Mouse (Mus musculus) intestine, embryonic 15.5 days (tissue): ENCODE results near the gene Olfr429. TPM values are rescaled to one million over a fixed set of nuclear protein-coding genes. Genes with fewer than 3 reads are reported as not detected.
"Not testable (repeated sequence)": the region's sequence is repeated elsewhere in the genome, so short reads cannot be mapped to it uniquely, and the experiment has no call there.

ENCODE experiments used
- ATAC-seq: fragments of 200-750 bp; cut with Nextera tagmentation; 2 replicates; pipeline ENCODE4 v1.8.0; 2017; ENCODE audit warnings: moderate TSS enrichment, moderate library complexity
- H3K27ac ChIP-seq: fragments of 300-500 bp; sonication (generic); 2 replicates; pipeline ENCODE4 v1.5.1; 2015; ENCODE audit warnings: mild to moderate bottlenecking, inconsistent platforms
- H3K27me3 ChIP-seq: fragments of 300-500 bp; sonication (generic); replicated peaks from 2 replicates; pipeline ENCODE4 v1.6.1; 2015; ENCODE audit warnings: inconsistent platforms
- H3K36me3 ChIP-seq: fragments of 300-500 bp; sonication (generic); 2 replicates; pipeline ENCODE4 v1.6.1; 2015; ENCODE audit warnings: inconsistent platforms
- H3K4me1 ChIP-seq: fragments of 300-500 bp; sonication (generic); replicated peaks from 2 replicates; pipeline ENCODE4 v1.6.1; 2015; ENCODE audit warnings: inconsistent platforms
- H3K4me2 ChIP-seq: fragments of 300-500 bp; sonication (generic); replicated peaks from 2 replicates; pipeline ENCODE4 v1.6.1; 2015; ENCODE audit warnings: mild to moderate bottlenecking, inconsistent platforms
- H3K4me3 ChIP-seq: fragments of 300-500 bp; sonication (generic); replicated peaks from 2 replicates; pipeline ENCODE4 v1.5.1; 2015; ENCODE audit warnings: inconsistent platforms
- H3K9ac ChIP-seq: fragments of 300-500 bp; sonication (generic); 2 replicates; pipeline ENCODE4 v1.6.1; 2015; ENCODE audit warnings: inconsistent platforms
- H3K9me3 ChIP-seq: fragments of 300-500 bp; sonication (generic); 2 replicates; pipeline ENCODE4 v1.6.1; 2016; ENCODE audit warnings: inconsistent platforms
- WGBS: fragments of 180-500 bp; shearing (Covaris S2); methylation state at CpG from one replicate; pipeline ENCODE4 v1.1.7; 2015; 5-methylcytosine and 5-hydroxymethylcytosine counted together
- polyA plus RNA-seq: library from polyadenylated mRNA; unstranded; fragments of >200 nt; fragmentation: Nextera tagmentation; extraction: Ambion mirVana; gene quantifications from 2 replicates; pipeline ENCODE4 v1.2.1, GENCODE M21; 2015

The Olfr429 gene
- not detected in 2 replicates for polyA plus RNA-seq

DNA sequence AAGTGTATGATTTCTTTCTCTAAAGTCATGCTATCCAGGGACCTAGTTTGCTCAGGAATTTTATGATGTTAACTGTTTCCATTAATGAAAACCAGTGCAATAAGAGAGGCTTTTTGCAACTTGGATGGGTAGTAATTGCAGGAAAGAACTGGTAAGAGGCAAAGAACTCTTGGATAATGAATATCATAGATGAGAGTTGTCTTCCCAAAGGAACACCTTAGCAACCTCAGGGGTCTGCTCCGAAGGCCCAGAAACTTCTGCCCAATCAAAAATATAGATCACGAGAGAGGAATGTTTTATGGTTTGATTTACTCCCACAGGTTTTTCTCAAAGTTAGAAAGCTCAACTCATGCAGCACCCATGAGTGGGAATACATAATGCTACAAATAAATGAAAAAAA, at the start of gene Olfr429:
Olfr429 (plus strand) TSS at position 301 of the 400 bp plus-strand sequence.
- Histone ChIP-seq H3K27me3 (no peaks in the 10 kb centered on the region), H3K27ac (no peak within 1 kb of the TSS), H3K4me3 (no peak within 1 kb of the TSS), H3K9me3 (no peaks in the 10 kb centered on the region), H3K9ac (no peak within 1 kb of the TSS), H3K4me2 (no peak within 1 kb of the TSS), H3K36me3 (no peaks in the 10 kb centered on the region), H3K4me1 (no peaks in the 10 kb centered on the region)
- ATAC-seq, result no peak
- WGBS, result 91% methylated on average over 2 of the region's 2 CpGs

DNA sequence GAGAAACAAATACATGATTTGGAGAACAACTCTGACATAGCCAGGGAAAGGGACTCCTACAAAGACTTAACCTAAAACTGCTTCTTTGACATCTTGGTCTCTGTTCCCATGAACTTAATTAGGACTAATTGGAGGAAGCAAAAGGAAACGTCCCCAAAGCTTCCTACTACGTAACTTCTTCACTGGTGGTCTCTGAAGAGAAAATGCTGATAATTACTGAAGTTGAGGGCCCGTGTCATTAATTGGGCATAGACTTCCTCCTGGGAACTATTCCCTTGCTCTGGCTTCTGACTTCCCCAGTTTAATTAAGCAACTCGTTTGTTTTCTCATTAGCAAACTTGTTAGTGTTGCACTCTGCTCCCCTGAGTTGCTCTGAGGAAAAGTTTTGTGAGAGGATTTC, 48.3 kb upstream of the Olfr429 start:
- Histone ChIP-seq H3K36me3 (no peaks in the 10 kb centered on the region), H3K27ac (no peak overlapping the region), H3K27me3 (no peaks in the 10 kb centered on the region), H3K9me3 (no peaks in the 10 kb centered on the region), H3K4me3 (no peak overlapping the region), H3K4me1 (no peaks in the 10 kb centered on the region), H3K4me2 (no peak overlapping the region), H3K9ac (no peak overlapping the region)
- 75% methylated on average over 4 of the region's 4 CpGs for WGBS
- no peak for ATAC-seq

DNA sequence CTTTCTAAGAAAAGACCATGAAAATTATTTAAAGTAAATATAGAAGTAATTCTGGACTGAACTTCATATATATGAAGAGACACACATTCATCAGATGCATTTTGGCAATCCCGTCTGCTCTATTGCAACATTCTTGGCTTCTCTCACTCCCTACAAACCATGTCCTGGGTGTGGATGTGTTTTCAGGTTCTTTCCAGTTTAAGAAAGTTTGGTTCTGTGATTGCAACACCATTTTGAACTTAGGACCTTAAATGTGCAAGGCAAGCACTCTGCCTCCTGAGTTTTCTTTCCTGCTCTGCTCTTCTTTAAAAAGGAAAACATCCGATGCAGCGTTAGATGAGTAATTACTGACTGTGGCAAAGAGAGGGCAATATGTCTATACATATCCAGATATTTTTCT, 45.7 kb upstream of the Olfr429 start:
- H3K4me1 ChIP-seq, result no peaks in the 10 kb centered on the region
- no peaks in the 10 kb centered on the region for H3K9me3 ChIP-seq
- no peak for ATAC-seq
- H3K27ac ChIP-seq, result no peak overlapping the region
- H3K9ac ChIP-seq, result no peak overlapping the region
- H3K27me3 ChIP-seq, result no peaks in the 10 kb centered on the region
- H3K36me3 ChIP-seq, result no peaks in the 10 kb centered on the region
- no peak overlapping the region for H3K4me3 ChIP-seq
- WGBS, result 64% methylated on average over 3 of the region's 3 CpGs
- no peak overlapping the region for H3K4me2 ChIP-seq

DNA sequence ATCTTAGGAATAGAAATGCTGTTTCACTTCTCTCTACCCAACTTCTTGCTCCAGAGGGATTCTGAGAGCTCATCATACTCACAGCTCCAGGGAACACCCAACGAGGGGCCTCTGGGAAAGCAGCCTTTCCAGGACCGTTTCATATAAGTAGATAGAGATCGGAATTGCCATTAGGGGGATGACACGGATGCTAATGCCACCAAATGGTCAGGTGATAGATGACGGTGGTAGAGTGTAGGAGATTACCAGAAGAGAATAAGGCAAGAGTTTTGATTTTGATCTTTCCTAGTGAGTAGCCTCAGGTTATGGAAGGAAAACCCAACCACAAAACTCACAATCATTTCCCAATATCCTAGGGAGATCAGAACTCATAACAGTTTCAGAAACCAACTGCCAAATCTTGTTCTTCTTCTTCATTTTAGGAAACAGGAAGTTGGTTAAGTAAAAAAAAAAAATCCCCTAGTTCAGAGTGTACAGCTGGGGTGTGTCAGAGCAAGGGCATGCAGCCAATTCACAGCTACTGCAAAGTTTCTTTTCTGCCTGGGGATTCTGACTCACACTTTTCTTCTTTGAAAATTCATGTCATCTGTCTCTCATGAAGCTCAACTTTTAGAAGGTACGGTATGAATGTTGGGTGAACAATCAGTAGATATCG, 43.5 kb upstream of the Olfr429 start, which contains the start of gene Olfr433:
Olfr433 (plus strand) TSS at position 183 of the 655 bp plus-strand sequence.
- no peaks in the 10 kb centered on the region for H3K9me3 ChIP-seq
- no peaks in the 10 kb centered on the region for H3K27me3 ChIP-seq
- ATAC-seq, result no peak; the same call in 1 of the 2 replicates
- no peak within 1 kb of the TSS for H3K4me2 ChIP-seq
- 71% methylated on average over 7 of the region's 7 CpGs for WGBS
- no peak within 1 kb of the TSS for H3K9ac ChIP-seq
- no peaks in the 10 kb centered on the region for H3K36me3 ChIP-seq
- H3K27ac ChIP-seq, result no peak within 1 kb of the TSS
- no peak within 1 kb of the TSS for H3K4me3 ChIP-seq
- no peaks in the 10 kb centered on the region for H3K4me1 ChIP-seq

DNA sequence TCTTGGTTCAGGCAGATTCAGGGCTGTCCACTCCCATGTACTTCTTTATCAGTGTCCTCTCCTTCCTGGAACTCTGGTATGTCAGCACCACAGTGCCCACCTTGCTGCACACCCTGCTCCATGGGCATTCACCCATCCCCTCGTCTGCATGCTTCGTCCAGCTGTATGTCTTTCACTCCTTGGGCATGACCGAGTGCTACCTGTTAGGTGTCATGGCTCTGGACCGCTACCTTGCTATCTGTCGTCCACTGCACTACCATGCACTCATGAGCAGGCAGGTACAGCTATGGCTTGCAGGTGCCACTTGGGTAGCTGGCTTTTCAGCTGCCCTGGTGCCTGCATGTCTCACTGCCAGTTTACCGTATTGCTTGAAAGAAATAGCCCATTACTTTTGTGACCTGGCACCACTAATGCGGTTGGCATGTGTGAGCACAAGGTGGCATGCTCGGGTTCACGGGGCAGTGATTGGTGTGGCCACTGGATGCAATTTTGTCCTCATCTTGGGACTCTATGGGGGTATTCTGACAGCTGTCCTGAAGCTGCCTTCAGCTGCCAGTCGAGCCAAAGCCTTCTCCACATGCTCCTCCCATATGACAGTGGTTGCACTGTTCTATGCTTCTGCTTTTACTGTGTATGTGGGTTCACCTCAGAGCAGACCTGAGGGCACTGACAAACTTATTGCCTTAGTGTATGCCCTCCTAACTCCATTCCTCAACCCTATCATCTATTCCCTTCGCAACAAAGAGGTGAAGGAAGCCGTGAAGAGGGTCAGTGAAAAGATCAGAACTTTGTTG, 41.8 kb upstream of the Olfr429 start:
- not testable (repeated sequence) for H3K4me3 ChIP-seq, H3K36me3 ChIP-seq, H3K4me1 ChIP-seq, H3K27me3 ChIP-seq, H3K9ac ChIP-seq, H3K9me3 ChIP-seq, H3K4me2 ChIP-seq, H3K27ac ChIP-seq, ATAC-seq
- 91% methylated on average over 12 of the region's 12 CpGs for WGBS

DNA sequence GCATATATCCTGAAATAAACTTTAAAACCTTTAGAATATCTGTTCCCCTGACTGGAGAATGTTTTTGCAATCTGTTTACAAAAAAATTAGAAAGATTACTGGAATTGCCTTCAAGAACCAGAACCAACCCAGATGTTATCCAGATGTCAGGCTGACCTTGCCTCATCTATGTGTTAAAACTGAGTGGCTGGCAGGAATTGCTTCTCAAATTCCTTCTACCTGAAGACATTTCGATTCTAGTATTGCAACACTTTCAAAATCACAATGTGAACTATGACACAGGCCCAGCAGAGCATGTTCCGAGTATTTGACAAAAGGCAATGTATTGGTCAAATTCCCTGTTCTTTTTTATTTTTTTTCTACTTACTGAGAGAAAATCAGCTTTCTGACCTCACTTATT, 39.7 kb upstream of the Olfr429 start:
- no peak for ATAC-seq
- no peak overlapping the region for H3K9ac ChIP-seq
- no peak overlapping the region for H3K27ac ChIP-seq
- no peaks in the 10 kb centered on the region for H3K9me3 ChIP-seq
- no peaks in the 10 kb centered on the region for H3K4me1 ChIP-seq
- no peak overlapping the region for H3K4me3 ChIP-seq
- H3K4me2 ChIP-seq, result no peak overlapping the region
- H3K36me3 ChIP-seq, result no peaks in the 10 kb centered on the region
- 53% methylated on average over 2 of the region's 2 CpGs for WGBS
- no peaks in the 10 kb centered on the region for H3K27me3 ChIP-seq

DNA sequence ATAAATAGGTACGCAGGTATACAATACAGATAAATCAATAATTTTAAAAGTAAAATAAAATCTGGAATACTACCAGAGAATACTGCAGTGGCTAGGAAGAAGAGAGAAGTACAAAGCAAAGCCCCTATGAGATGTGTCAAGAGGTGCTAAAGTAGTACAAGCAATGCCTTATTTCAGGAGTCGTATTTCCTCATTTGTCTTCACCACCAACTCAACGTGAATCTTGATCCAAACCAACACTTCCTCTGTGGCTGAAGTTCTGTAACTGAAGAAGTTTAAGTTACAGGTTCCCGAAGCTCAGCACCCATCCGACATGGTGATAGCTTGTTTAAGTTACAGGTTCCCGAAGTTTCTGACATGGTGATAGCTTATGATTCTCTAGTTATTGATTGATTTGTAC, 35.9 kb upstream of the Olfr429 start:
- not testable (repeated sequence) for H3K4me3 ChIP-seq, ATAC-seq, H3K27ac ChIP-seq, H3K9ac ChIP-seq, H3K4me1 ChIP-seq, H3K4me2 ChIP-seq, H3K27me3 ChIP-seq, H3K36me3 ChIP-seq, H3K9me3 ChIP-seq
- WGBS, result 71% methylated on average over 6 of the region's 6 CpGs

DNA sequence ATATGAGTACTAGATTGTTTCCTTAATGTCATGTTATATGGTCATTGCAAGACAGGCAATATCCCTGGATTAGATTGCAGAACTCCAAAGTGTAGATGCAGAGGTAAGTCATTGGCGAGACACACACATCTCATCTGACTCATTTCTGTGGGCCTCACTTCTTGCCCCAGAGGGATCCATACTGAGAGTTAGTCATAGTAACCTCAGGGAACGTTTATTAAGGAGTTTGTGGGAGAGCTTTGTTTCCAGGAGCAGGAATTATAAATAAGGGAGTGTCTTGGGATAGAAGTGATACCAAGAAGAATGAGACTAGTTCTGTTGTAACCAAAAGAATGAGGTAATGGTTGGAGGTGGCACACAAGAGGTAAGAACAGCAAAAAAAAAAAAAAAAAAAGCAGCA, 35.2 kb upstream of the Olfr429 start, which contains the start of gene Olfr432:
Olfr432 (plus strand) TSS at position 313 of the 400 bp plus-strand sequence.
- Histone ChIP-seq H3K36me3 (no peaks in the 10 kb centered on the region), H3K27ac (no peak within 1 kb of the TSS), H3K9me3 (no peaks in the 10 kb centered on the region), H3K4me2 (no peak within 1 kb of the TSS), H3K27me3 (no peaks in the 10 kb centered on the region), H3K4me1 (no peaks in the 10 kb centered on the region), H3K9ac (no peak within 1 kb of the TSS), H3K4me3 (no peak within 1 kb of the TSS)
- no peak for ATAC-seq
- WGBS, result 71% methylated on average over 2 of the region's 2 CpGs

DNA sequence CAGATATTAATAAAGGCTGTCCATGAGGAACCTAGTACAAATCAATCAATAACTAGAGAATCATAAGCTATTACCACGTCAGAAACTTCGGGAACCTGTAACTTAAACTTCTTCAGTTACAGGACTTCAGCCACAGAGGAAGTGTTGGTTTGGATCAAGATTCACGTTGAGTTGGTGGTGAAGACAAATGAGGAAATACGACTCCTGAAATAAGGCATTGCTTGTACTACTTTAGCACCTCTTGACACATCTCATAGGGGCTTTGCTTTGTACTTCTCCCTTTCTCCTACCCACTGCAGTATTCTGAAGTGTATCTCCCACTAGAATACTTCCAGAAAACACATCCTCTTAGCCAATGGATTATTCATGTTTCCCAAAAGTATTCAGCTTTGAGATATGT, 34.8 kb upstream of the Olfr429 start:
- H3K27me3 ChIP-seq, ATAC-seq, H3K4me2 ChIP-seq, H3K36me3 ChIP-seq, H3K9me3 ChIP-seq, H3K9ac ChIP-seq, H3K27ac ChIP-seq, H3K4me1 ChIP-seq, H3K4me3 ChIP-seq: not testable (repeated sequence)
- WGBS, result 65% methylated on average over 4 of the region's 4 CpGs

DNA sequence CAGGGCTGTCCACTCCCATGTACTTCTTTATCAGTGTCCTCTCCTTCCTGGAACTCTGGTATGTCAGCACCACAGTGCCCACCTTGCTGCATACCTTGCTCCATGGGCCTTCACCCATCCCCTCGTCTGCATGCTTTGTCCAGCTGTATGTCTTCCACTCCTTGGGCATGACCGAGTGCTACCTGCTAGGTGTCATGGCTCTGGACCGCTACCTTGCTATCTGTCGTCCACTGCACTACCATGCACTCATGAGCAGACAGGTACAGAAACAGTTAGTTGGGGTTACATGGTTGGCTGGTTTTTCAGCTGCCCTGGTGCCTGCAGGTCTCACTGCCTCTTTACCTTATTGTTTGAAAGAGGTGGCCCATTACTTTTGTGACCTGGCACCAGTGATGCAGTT, 33.6 kb upstream of the Olfr429 start:
- Histone ChIP-seq H3K9ac (no peak overlapping the region), H3K4me3 (no peak overlapping the region), H3K4me1 (no peaks in the 10 kb centered on the region), H3K4me2 (no peak overlapping the region), H3K27me3 (no peaks in the 10 kb centered on the region), H3K36me3 (no peaks in the 10 kb centered on the region), H3K27ac (no peak overlapping the region), H3K9me3 (no peaks in the 10 kb centered on the region)
- ATAC-seq, result no peak
- 90% methylated on average over 4 of the region's 4 CpGs for WGBS

DNA sequence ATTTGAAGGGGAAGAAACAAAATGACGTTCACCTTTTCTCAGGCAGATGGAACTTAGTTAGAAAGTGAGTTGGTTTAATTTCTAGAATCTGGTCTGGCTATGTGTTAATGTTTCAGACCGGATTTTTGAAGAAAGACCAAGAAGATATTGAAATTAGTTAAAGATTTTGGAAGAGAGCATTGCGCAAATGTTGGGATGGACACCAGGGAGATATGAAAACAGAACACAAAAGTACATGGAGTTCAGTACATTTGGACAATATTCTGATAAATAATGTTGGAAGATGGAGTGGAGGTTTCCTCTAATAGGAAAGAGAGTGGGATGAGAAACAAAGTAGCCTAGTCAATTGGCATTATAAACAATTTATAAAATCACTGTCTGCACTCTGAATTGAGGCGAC, 32.6 kb upstream of the Olfr429 start:
- H3K27me3 ChIP-seq, result no peaks in the 10 kb centered on the region
- H3K9me3 ChIP-seq, result no peaks in the 10 kb centered on the region
- no peak for ATAC-seq
- no peak overlapping the region for H3K4me3 ChIP-seq
- H3K27ac ChIP-seq, result no peak overlapping the region
- 80% methylated on average over 4 of the region's 4 CpGs for WGBS
- H3K4me2 ChIP-seq, result no peak overlapping the region
- H3K9ac ChIP-seq, result no peak overlapping the region
- no peaks in the 10 kb centered on the region for H3K36me3 ChIP-seq
- H3K4me1 ChIP-seq, result no peaks in the 10 kb centered on the region

DNA sequence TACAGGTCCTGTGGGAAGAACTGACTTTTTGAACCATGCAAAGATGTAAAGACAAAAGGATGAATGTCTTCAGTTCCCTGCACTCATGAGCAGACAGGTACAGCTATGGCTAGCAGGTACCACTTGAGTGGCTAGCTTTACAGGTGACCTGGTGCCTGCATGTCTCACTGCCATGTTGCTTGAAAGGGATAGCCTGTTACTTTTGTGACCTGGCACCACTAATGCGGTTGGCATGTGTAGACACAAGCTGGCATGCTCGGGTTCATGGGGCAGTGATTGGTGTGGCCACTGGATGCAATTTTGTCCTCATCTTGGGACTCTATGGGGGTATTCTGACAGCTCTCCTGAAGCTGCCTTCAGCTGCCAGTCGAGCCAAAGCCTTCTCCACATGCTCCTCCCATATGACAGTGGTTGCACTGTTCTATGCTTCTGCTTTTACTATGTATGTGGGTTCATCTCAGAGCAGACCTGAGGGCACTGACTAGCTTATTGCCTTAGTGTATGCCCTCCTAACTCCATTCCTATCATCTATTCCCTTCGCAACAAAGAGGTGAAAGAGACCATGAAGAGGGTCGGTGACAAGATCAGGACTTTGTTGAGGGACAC, 32.1 kb upstream of the Olfr429 start:
- WGBS, result 90% methylated on average over 5 of the region's 5 CpGs
- Histone ChIP-seq H3K4me3 (no peak overlapping the region), H3K27me3 (no peaks in the 10 kb centered on the region), H3K27ac (no peak overlapping the region), H3K9me3 (no peaks in the 10 kb centered on the region), H3K4me2 (no peak overlapping the region), H3K4me1 (no peaks in the 10 kb centered on the region), H3K9ac (no peak overlapping the region), H3K36me3 (no peaks in the 10 kb centered on the region)
- ATAC-seq, result no peak
